Mouse (Mus musculus) hindbrain, embryonic 11.5 days (tissue): ENCODE data around the gene Hadh. TPM values are rescaled to one million over a fixed set of nuclear protein-coding genes. Genes with fewer than 3 reads are reported as not detected.
A peak's percentile ranks its signal among the peaks of the same experiment; 100 is the strongest.

ENCODE experiments used
- ATAC-seq: fragments of 200-750 bp; cut with Nextera tagmentation; 2 replicates; pipeline ENCODE4 v1.8.0; 2017; ENCODE audit warnings: mild to moderate bottlenecking, moderate TSS enrichment, moderate library complexity; ENCODE audit not compliant: low FRiP score
- DNase-seq: peaks from one replicate; pipeline ENCODE4 v3.0.0-alpha.2; 2015; ENCODE audit warnings: low spot score
- H3K27ac ChIP-seq: fragments of 300-500 bp; sonication (generic); 2 replicates; pipeline ENCODE4 v1.5.1; 2014; ENCODE audit warnings: mild to moderate bottlenecking, low read depth, low read length
- H3K27me3 ChIP-seq: fragments of 300-500 bp; sonication (generic); 2 replicates; pipeline ENCODE4 v1.6.1; 2014; ENCODE audit warnings: mild to moderate bottlenecking, low read length, moderate library complexity, mixed read lengths; ENCODE audit not compliant: control insufficient read depth, insufficient read depth
- H3K36me3 ChIP-seq: fragments of 300-500 bp; sonication (generic); 2 replicates; pipeline ENCODE4 v1.6.1; 2014; ENCODE audit warnings: mild to moderate bottlenecking, low read length, moderate library complexity, mixed read lengths; ENCODE audit not compliant: control insufficient read depth, insufficient read depth
- H3K4me1 ChIP-seq: fragments of 300-500 bp; sonication (generic); replicated peaks from 2 replicates; pipeline ENCODE4 v1.6.1; 2014; ENCODE audit warnings: low read length, mixed read lengths; ENCODE audit not compliant: control insufficient read depth, insufficient read depth
- H3K4me2 ChIP-seq: fragments of 300-500 bp; sonication (generic); replicated peaks from 2 replicates; pipeline ENCODE4 v1.6.1; 2014; ENCODE audit warnings: mild to moderate bottlenecking, low read depth, low read length
- H3K4me3 ChIP-seq: fragments of 300-500 bp; sonication (generic); 2 replicates; pipeline ENCODE4 v1.5.1; 2014; ENCODE audit warnings: low read depth, low read length
- H3K9ac ChIP-seq: fragments of 300-500 bp; sonication (generic); 2 replicates; pipeline ENCODE4 v1.6.1; 2014; ENCODE audit warnings: low read depth, low read length
- H3K9me3 ChIP-seq: fragments of 300-500 bp; sonication (generic); 2 replicates; pipeline ENCODE4 v1.6.1; 2016; ENCODE audit warnings: low read length; ENCODE audit not compliant: control insufficient read depth
- WGBS: fragments of 180-500 bp; shearing (Covaris S2); extraction: QIAGEN DNeasy Blood & Tissue Kit; methylation state at CpG from one replicate; pipeline ENCODE4 v1.1.7; 2014; 5-methylcytosine and 5-hydroxymethylcytosine counted together
- polyA plus RNA-seq: library from polyadenylated mRNA; unstranded; fragments of >200 nt; fragmentation: Nextera tagmentation; extraction: Ambion mirVana; gene quantifications from 2 replicates; pipeline ENCODE4 v1.2.1, GENCODE M21; 2014

Hadh gene
- polyA plus RNA-seq, 1 experiment from 2014 or later: 60.4 TPM

GRCm38 (mm10) chr3:131218636-131219390, 53.1 kb downstream of the Hadh start:
- Histone ChIP-seq H3K27me3 (no peaks in the 10 kb centered on the region), H3K27ac (no peak overlapping the region), H3K4me3 (no peak overlapping the region), H3K36me3 (no peaks in the 10 kb centered on the region), H3K4me1 (no peaks in the 10 kb centered on the region), H3K4me2 (no peak overlapping the region), H3K9ac (no peak overlapping the region), H3K9me3 (no peaks in the 10 kb centered on the region)
- no peak for ATAC-seq
- no peak for DNase-seq
- WGBS: 74% methylated on average over 14 of the region's 14 CpGs

- no peak overlapping the region for H3K4me3 ChIP-seq
- no peaks in the 10 kb centered on the region for H3K27me3 ChIP-seq
- no peaks in the 10 kb centered on the region for H3K36me3 ChIP-seq
- no peaks in the 10 kb centered on the region for H3K4me1 ChIP-seq
- H3K27ac ChIP-seq: no peak overlapping the region
- peak; percentile 49 for DNase-seq
- no peak overlapping the region for H3K4me2 ChIP-seq
- H3K9ac ChIP-seq: no peak overlapping the region
- peak; percentile 53; the same call in 1 of the 2 replicates for ATAC-seq
- WGBS: 64% methylated on average over 9 of the region's 9 CpGs
- no peaks in the 10 kb centered on the region for H3K9me3 ChIP-seq
Observed at GRCm38 (mm10) chr3:131214841-131215240, 57.1 kb downstream of the Hadh start.

- H3K9ac ChIP-seq: no peak overlapping the region
- no peaks in the 10 kb centered on the region for H3K4me1 ChIP-seq
- ATAC-seq: no peak
- H3K36me3 ChIP-seq: no peaks in the 10 kb centered on the region
- no peaks in the 10 kb centered on the region for H3K9me3 ChIP-seq
- no peak overlapping the region for H3K4me2 ChIP-seq
- H3K4me3 ChIP-seq: no peak overlapping the region
- no peak overlapping the region for H3K27ac ChIP-seq
- no peaks in the 10 kb centered on the region for H3K27me3 ChIP-seq
- WGBS: 91% methylated on average over 9 of the region's 9 CpGs
- no peak for DNase-seq
Observed at GRCm38 (mm10) chr3:131214060-131214658, 57.7 kb downstream of the Hadh start.

- no peaks in the 10 kb centered on the region for H3K9me3 ChIP-seq
- H3K4me3 ChIP-seq: no peak overlapping the region
- no peak overlapping the region for H3K9ac ChIP-seq
- 87% methylated on average over 7 of the region's 7 CpGs for WGBS
- no peak for ATAC-seq
- DNase-seq: no peak
- no peaks in the 10 kb centered on the region for H3K27me3 ChIP-seq
- no peaks in the 10 kb centered on the region for H3K4me1 ChIP-seq
- H3K4me2 ChIP-seq: no peak overlapping the region
- H3K27ac ChIP-seq: no peak overlapping the region
- H3K36me3 ChIP-seq: no peaks in the 10 kb centered on the region
Observed at GRCm38 (mm10) chr3:131212200-131212599, 59.7 kb downstream of the Hadh start.

DNA sequence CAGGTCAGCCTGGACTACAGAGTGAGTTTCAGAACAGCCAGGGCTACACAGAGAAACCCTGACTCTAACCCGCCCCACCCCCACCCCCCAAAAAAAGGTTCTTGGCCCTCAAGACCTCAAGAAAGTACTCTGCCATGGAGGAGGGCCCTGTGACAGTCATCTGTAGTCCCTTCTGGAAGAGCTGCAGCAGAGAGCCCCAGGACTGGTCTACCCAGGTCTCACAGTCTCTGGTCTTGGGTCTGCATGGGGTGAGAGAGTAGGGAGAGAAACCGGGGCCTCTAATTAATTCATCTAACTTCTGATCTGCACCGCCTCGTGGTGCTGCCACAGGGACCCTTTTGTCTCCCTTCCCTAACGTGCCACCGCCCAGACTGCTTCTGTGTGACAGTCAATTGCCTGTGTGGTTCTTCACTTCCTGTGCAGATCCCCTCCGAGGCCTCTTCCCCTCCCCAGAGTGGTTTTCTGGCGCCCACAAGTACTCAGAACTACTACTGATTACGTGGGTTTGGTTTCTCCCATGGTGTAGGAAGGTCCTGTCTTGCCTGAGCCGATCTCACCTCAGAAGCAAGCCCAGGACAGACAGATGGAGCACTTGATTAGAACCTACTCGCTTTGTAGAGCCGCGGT, 63.5 kb downstream of the Hadh start:
- DNase-seq: no peak
- Histone ChIP-seq H3K27me3 (no peaks in the 10 kb centered on the region), H3K4me2 (no peak overlapping the region), H3K4me1 (no peaks in the 10 kb centered on the region), H3K9me3 (no peaks in the 10 kb centered on the region), H3K4me3 (no peak overlapping the region), H3K36me3 (no peaks in the 10 kb centered on the region), H3K27ac (no peak overlapping the region), H3K9ac (no peak overlapping the region)
- WGBS: 72% methylated on average over 13 of the region's 13 CpGs
- ATAC-seq: peak; percentile 38; the same call in 1 of the 2 replicates

DNA sequence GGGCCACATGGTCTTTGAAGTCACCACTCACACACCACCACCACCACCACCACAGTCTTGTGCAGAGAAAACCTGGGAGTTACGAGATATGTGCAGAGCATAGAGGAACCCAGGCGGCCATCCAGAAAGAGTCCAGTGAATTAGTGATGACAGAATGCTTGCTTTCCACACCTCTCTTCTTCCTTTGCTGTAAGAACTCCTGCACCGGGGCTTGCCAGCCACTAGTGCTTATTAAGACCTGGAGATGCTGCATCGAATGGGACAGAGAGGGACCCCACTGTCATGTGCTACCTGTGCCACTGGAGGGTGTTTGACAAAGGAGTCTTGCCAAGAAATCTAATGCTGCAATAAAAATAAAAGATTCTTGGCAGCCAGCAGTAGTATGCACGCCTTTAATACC, 64.1 kb downstream of the Hadh start:
- Histone ChIP-seq H3K4me2 (no peak overlapping the region), H3K9ac (no peak overlapping the region), H3K27ac (no peak overlapping the region), H3K4me3 (no peak overlapping the region), H3K36me3 (no peaks in the 10 kb centered on the region), H3K4me1 (no peaks in the 10 kb centered on the region), H3K27me3 (no peaks in the 10 kb centered on the region), H3K9me3 (no peaks in the 10 kb centered on the region)
- DNase-seq (no peak), ATAC-seq (no peak)
- WGBS: 85% methylated on average over 5 of the region's 5 CpGs

DNA sequence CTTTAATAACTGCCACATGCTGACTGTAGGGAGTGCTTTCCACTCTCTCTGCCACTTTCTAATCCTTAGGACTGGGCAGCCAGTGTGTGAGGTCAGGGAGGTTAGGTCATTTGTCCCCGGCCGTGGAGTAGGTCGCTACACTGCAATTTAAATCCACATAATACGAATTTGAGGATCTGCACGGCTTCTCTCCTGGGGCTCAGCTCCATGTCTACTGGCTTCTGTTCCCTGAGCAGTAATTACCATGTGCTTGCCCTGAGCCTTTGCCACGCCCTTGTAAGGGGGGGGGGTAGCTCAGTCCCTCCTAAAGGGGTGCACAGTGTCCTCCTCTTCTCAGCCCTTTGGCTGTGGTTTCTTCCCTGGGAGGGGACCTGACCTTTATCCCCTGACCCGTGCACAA, 69.6 kb downstream of the Hadh start:
- no peaks in the 10 kb centered on the region for H3K9me3 ChIP-seq
- no peaks in the 10 kb centered on the region for H3K4me1 ChIP-seq
- no peak overlapping the region for H3K4me3 ChIP-seq
- no peak for DNase-seq
- no peaks in the 10 kb centered on the region for H3K27me3 ChIP-seq
- no peaks in the 10 kb centered on the region for H3K36me3 ChIP-seq
- no peak overlapping the region for H3K27ac ChIP-seq
- no peak overlapping the region for H3K9ac ChIP-seq
- ATAC-seq: no peak
- 35% methylated on average over 7 of the region's 7 CpGs for WGBS
- H3K4me2 ChIP-seq: no peak overlapping the region

DNA sequence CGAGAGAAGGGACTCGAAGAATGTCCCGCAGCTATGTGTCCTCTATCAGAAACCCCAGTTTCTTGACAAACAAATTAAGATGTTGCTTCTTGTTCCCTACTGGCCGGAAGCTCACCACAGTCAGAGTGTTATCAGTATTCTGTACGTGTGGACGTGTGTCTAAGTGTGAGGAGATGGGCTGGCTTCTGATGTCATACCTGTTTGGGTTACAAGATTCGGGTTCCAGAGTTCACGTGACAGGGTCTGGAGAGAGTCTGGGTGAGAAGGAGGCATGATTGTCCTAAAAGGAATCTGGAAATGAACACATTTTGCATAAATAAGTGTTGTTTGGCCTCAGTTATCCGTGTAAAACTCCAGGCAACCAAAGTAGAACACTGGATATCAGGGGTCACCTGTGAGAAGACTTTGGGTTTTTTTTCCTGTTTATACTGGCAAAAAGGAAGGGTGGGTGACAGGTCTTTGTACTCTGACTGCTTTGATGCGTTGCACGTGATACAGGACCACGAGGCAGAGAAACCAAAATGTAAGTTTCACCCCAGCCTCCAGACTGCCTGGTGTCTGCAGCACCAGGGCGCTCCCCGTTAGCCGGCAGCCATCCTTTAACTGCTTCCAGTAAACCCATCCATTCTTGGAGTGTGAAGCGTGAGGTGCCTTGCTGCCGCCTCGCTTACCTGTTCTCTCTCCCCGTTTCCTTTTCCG, 72.2 kb downstream of the Hadh start:
- no peak for DNase-seq
- H3K4me3 ChIP-seq: no peak overlapping the region
- WGBS: 83% methylated on average over 20 of the region's 20 CpGs
- no peak overlapping the region for H3K27ac ChIP-seq
- H3K4me1 ChIP-seq: no peaks in the 10 kb centered on the region
- H3K9me3 ChIP-seq: no peaks in the 10 kb centered on the region
- H3K4me2 ChIP-seq: no peak overlapping the region
- no peaks in the 10 kb centered on the region for H3K27me3 ChIP-seq
- H3K9ac ChIP-seq: no peak overlapping the region
- no peak for ATAC-seq
- H3K36me3 ChIP-seq: no peaks in the 10 kb centered on the region
